Mouse (Mus musculus): ENCODE measurements around the gene 1700123K08Rik.

DNA sequence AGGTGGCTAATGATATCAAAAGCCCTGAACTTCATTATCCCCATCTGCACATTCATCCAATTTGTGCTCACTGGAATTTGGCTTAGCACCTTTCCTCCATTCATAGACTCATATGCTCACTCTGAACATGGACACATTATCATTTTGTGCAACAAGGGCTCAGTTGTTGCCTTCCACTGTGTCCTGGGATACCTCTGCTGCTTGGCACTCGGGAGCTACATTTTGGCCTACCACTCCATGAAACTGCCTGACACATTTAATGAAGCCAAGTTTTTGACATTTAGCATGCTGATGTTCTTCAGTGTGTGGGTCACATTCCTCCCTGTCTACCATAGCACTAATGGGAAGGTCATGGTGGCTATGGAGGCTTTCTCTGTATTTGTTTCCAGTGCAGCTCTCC, 32.0 kb downstream of the 1700123K08Rik start:
- TF ChIP-seq CTCF (IDR thresholded peaks at IDR 0.05; ENCODE audit: low read depth, low read length) (no peak), TAL1 (conservative IDR thresholded peaks at IDR 0.05; ENCODE audit: low read depth, low read length) (no peak), GATA1 (IDR thresholded peaks at IDR 0.05; ENCODE audit: borderline replicate concordance, low read length) (no peak), GATA2 (IDR thresholded peaks at IDR 0.05; ENCODE audit: borderline replicate concordance, low read depth, low read length) (no peak)

Data from G1E (cell line).